Mouse (Mus musculus) spleen, adult 2 months (tissue): ENCODE measurements around the gene Trpm7. TPM values are rescaled to one million over a fixed set of nuclear protein-coding genes. Genes with fewer than 3 reads are reported as not detected.
A peak's percentile ranks its signal among the peaks of the same experiment; 100 is the strongest.

ENCODE experiments used
- DNase-seq, 2 experiments: peaks; one replicate each; pipeline versions ENCODE4 v3.0.0 to v3.0.0-alpha.2; 2012 to 2021; ENCODE audit warnings: low spot score in 2 of 2, low read depth in 1 of 2
- H3K27ac ChIP-seq: fragments of 200-500 bp; 2 replicates; pipeline ENCODE4 v1.5.1; 2012; ENCODE audit warnings: low read length, inconsistent platforms; ENCODE audit not compliant: insufficient read depth
- H3K27me3 ChIP-seq: fragments of 200-500 bp; 2 replicates; pipeline ENCODE4 v1.6.1; 2012; ENCODE audit warnings: mild to moderate bottlenecking, moderate library complexity, low read length, inconsistent platforms; ENCODE audit not compliant: control insufficient read depth, insufficient read depth
- H3K36me3 ChIP-seq: fragments of 200-500 bp; 2 replicates; pipeline ENCODE4 v1.6.1; 2012; ENCODE audit warnings: mild to moderate bottlenecking, low read length, inconsistent platforms; ENCODE audit not compliant: control insufficient read depth, insufficient read depth
- H3K4me1 ChIP-seq: fragments of 200-500 bp; 2 replicates; pipeline ENCODE4 v1.6.1; 2011; ENCODE audit warnings: inconsistent platforms; ENCODE audit not compliant: control insufficient read depth, insufficient read depth, insufficient read length
- H3K4me3 ChIP-seq: fragments of 200-500 bp; 2 replicates; pipeline ENCODE4 v1.5.1; 2011; ENCODE audit warnings: mild to moderate bottlenecking, inconsistent platforms; ENCODE audit not compliant: insufficient read depth, insufficient read length; ENCODE audit errors: extremely low read depth
- CTCF ChIP-seq: fragments of 200-500 bp; IDR thresholded peaks from 2 replicates; pipeline ENCODE4 v1.5.1; 2011; ENCODE audit warnings: mild to moderate bottlenecking, inconsistent platforms; ENCODE audit not compliant: insufficient read depth, insufficient read length, insufficient replicate concordance; ENCODE audit errors: extremely low read depth
- POLR2A ChIP-seq: fragments of 200-500 bp; IDR thresholded peaks from 2 replicates; pipeline ENCODE4 v1.6.1; 2011; ENCODE audit warnings: low read depth, low read length, inconsistent platforms
- WGBS: fragments of 180-500 bp; shearing (Covaris S2); methylation state at CpG from one replicate; pipeline ENCODE4 v1.1.7; 2018; 5-methylcytosine and 5-hydroxymethylcytosine counted together
- polyA plus RNA-seq: library from polyadenylated mRNA; depleted of rRNA; stranded (reverse); fragments of >200 nt; gene quantifications from 2 replicates; pipeline ENCODE4 v1.2.3, GENCODE M21; 2012; rRNA removed

The Trpm7 gene
- 2.4 and 3.0 TPM in 2 replicates for polyA plus RNA-seq

- H3K36me3 ChIP-seq: no peaks in the 10 kb centered on the region
- 0 out of 2 replicates have a peak, but pooled peaks cover 2% of the 10 kb centered on the region for H3K4me1 ChIP-seq
- peak within 1 kb of the TSS; percentile 98 for H3K27ac ChIP-seq
- peak; percentile 75 to 87 for DNase-seq
- no peaks in the 10 kb centered on the region for H3K27me3 ChIP-seq
- peak; percentile 63 for TF ChIP-seq POLR2A
- no peak for TF ChIP-seq CTCF
- 2% methylated on average over 81 of the region's 81 CpGs for WGBS
- peak within 1 kb of the TSS; percentile 95 for H3K4me3 ChIP-seq
Measured at GRCm38 (mm10) chr2:126875871-126876796, at the start of gene Trpm7. Trpm7 (minus strand) TSS chr2:126876230.

GRCm38 (mm10) chr2:126920358-126921060, 44.5 kb upstream of the Trpm7 start:
- Histone ChIP-seq H3K36me3 (peaks cover 32% of the 10 kb centered on the region), H3K27ac (no peak overlapping the region), H3K4me1 (no peaks in the 10 kb centered on the region), H3K4me3 (no peak overlapping the region), H3K27me3 (no peaks in the 10 kb centered on the region)
- TF ChIP-seq POLR2A (no peak), CTCF (no peak)
- WGBS: 61% methylated on average over 12 of the region's 12 CpGs
- peak in 1 of 2 experiments; percentile 39 for DNase-seq

GRCm38 (mm10) chr2:126916236-126916635, 40.2 kb upstream of the Trpm7 start:
- TF ChIP-seq CTCF: no peak
- TF ChIP-seq POLR2A: no peak
- no peaks in the 10 kb centered on the region for H3K4me1 ChIP-seq
- H3K27ac ChIP-seq: no peak overlapping the region
- H3K36me3 ChIP-seq: peaks cover 28% of the 10 kb centered on the region
- 95% methylated on average over 1 of the region's 1 CpGs for WGBS
- no peak for DNase-seq
- no peak overlapping the region for H3K4me3 ChIP-seq
- H3K27me3 ChIP-seq: no peaks in the 10 kb centered on the region

- no peak overlapping the region for H3K27ac ChIP-seq
- no peaks in the 10 kb centered on the region for H3K4me1 ChIP-seq
- DNase-seq: no peak
- no peaks in the 10 kb centered on the region for H3K27me3 ChIP-seq
- H3K36me3 ChIP-seq: peaks cover 24% of the 10 kb centered on the region
- no peak for TF ChIP-seq CTCF
- TF ChIP-seq POLR2A: no peak
- no peak overlapping the region for H3K4me3 ChIP-seq
- WGBS: 93% methylated on average over 4 of the region's 4 CpGs
Measured at GRCm38 (mm10) chr2:126914096-126914495, 38.1 kb upstream of the Trpm7 start.

- H3K4me3 ChIP-seq: no peak overlapping the region
- H3K27ac ChIP-seq: no peak overlapping the region
- 70% methylated on average over 3 of the region's 3 CpGs for WGBS
- H3K27me3 ChIP-seq: no peaks in the 10 kb centered on the region
- no peak for DNase-seq
- peaks cover 30% of the 10 kb centered on the region for H3K36me3 ChIP-seq
- no peak for TF ChIP-seq POLR2A
- no peak for TF ChIP-seq CTCF
- no peaks in the 10 kb centered on the region for H3K4me1 ChIP-seq
Measured at GRCm38 (mm10) chr2:126904162-126904561, 28.1 kb upstream of the Trpm7 start.

- 94% methylated on average over 9 of the region's 9 CpGs for WGBS
- Histone ChIP-seq H3K27ac (no peak overlapping the region), H3K36me3 (peaks cover 12% of the 10 kb centered on the region), H3K27me3 (no peaks in the 10 kb centered on the region), H3K4me3 (no peak overlapping the region), H3K4me1 (no peaks in the 10 kb centered on the region)
- DNase-seq: no peak
- TF ChIP-seq CTCF: no peak
- no peak for TF ChIP-seq POLR2A
Measured at GRCm38 (mm10) chr2:126897511-126897910, 21.5 kb upstream of the Trpm7 start.
